ENCODE assay signal across 16 mouse cellular contexts in the genomic region with DNA sequence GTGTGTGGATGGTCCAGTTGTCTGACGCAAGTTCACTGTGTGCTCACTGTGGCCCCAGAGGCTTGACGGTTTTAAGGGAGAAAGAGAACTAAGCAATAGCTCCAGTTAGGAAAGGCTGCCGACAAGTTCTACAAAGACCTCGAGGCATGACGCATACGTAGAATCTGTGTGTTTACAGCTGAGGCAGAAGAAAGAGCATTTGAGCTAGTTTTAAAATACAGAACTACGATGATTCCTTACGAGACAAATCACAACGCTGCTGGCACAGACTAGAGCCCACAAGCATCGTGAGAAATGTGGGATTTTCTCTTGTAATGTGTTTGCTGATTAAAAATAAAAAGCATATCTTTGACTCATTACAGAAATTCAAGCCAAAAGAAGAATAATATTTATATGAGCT.
DNase-seq lines count a peak whose midpoint lies in the region; ATAC-seq lines count a peak whose summit lies in the region.
"Had no signal": no experiment of that assay in that cellular context is flagged by ENCODE, and none has a peak within 500 bp of the region (broad histone marks: within the 10 kb centered on the region; RNA-seq: fewer than 3 reads in every experiment).

No protein-coding gene starts in this region.

- peak; percentile 22; the same call in 1 of the 2 replicates for ATAC-seq in frontal cortex, adult (ENCODE audit: low TSS enrichment)
- ATAC-seq: forebrain, embryonic 14.5 days; forebrain, embryonic 16.5 days had no signal

- no peak for DNase-seq in frontal cortex, postnatal 14 days (ENCODE audit: low spot score in 2 of 2)
- DNase-seq in right cerebral cortex, adult 2 months (ENCODE audit: low spot score in 2 of 2): peak; percentile 29 to 43
- DNase-seq in right cerebral cortex, postnatal 36 days (ENCODE audit: low spot score in 2 of 2): no peak
- DNase-seq in telencephalon, adult 2 months (ENCODE audit: low read depth, low spot score): peak; percentile 34
- DNase-seq in lung, postnatal 36 days: no peak
- DNase-seq: adrenal gland, adult 2 months; adrenal gland, postnatal 10 days; adrenal gland, postnatal 25 days; cerebellum, adult 11-12 months; cerebellum, adult 2 months; cerebellum, adult 9-10 months; cerebellum, postnatal 10 days; cerebellum, postnatal 25 days had no signal

Comparison
In these comparisons a context has a peak if more than half of its experiments do, and no peak if none do; other contexts are left out.
1. DNase-seq: peak in right cerebral cortex, adult 2 months (2 of 2) and telencephalon, adult 2 months (single experiment); none in frontal cortex, postnatal 14 days (0 of 2), right cerebral cortex, postnatal 36 days (0 of 2) and lung, postnatal 36 days (single experiment).